Mouse (Mus musculus): ENCODE data around the gene Upk2. TPM values are rescaled to one million over a fixed set of nuclear protein-coding genes. Genes with fewer than 3 reads are reported as not detected.

The Upk2 gene
- total and polyA plus RNA-seq, 2 experiments from 2014 or later = not detected

GRCm38 (mm10) chr9:44498421-44499355, 43.9 kb upstream of the Upk2 start:
- Histone ChIP-seq H3K4me2 (ENCODE audit: low read depth) (peak overlapping the region; percentile 89), H3K9ac (peak overlapping the region; percentile 61), H3K9me3 (ENCODE audit: low read length) (no peaks in the 10 kb centered on the region), H3K27ac (ENCODE audit: low read depth, low read length) (peak overlapping the region; percentile 85), H3K27me3 (ENCODE audit: insufficient read depth, low read length) (no peaks in the 10 kb centered on the region), H3K4me3 (ENCODE audit: low read depth, low read length) (peak overlapping the region; percentile 40), H3K4me1 (ENCODE audit: insufficient read depth) (peaks cover 31% of the 10 kb centered on the region), H3K36me3 (ENCODE audit: insufficient read depth) (peaks cover 24% of the 10 kb centered on the region)
- peak; percentile 76 for DNase-seq
- 2% methylated on average over 58 of the region's 59 CpGs for WGBS
- ATAC-seq = peak; percentile 80
- TF ChIP-seq CTCF (IDR thresholded peaks at IDR 0.05; ENCODE audit: low read depth) = peak; percentile 56

DNA sequence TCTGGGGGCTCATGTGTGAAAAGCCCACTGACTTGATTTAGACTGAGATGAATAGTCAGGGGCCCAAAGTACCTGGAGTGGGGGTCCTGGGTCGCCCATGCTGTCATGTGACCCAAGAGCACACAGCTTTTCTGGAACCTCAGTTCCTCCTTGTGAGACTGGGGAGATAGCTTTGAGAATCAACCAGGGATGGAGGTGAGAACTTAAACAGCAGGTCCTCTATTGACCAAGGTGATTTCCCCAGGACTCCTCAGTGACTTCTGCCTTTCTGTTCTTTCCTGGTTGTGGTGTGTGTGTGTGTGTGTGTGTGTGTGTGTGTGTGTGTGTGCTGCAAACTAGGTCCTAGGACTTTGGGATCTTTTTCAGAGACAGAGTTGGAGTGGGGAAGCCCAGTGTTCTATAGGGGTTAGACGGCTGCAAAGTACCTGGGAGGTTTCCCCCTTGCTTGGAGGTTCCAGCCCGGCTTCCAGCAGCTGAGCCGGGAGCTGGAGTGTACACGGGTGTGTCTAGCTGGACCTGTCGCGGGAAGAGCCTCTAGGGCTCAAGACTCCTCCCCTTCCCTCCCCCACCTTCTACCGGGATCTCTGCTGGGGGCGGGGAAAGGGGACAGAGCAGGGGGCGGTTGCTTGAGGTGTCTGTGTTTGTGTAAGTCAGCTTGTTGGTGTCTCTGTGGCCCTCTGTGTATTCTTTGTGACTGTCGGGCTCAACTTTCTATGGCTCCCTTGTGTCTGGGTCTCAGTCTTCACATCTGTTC, 43.0 kb upstream of the Upk2 start:
- Histone ChIP-seq H3K9ac (peak overlapping the region; percentile 61), H3K4me3 (ENCODE audit: low read depth, low read length) (peak overlapping the region; percentile 40), H3K4me1 (ENCODE audit: insufficient read depth) (peaks cover 31% of the 10 kb centered on the region), H3K27me3 (ENCODE audit: insufficient read depth, low read length) (no peaks in the 10 kb centered on the region), H3K27ac (ENCODE audit: low read depth, low read length) (peak overlapping the region; percentile 85), H3K36me3 (ENCODE audit: insufficient read depth) (peaks cover 15% of the 10 kb centered on the region), H3K4me2 (ENCODE audit: low read depth) (peak overlapping the region; percentile 89), H3K9me3 (ENCODE audit: low read length) (no peaks in the 10 kb centered on the region)
- no peak for ATAC-seq
- DNase-seq = no peak
- no peak for TF ChIP-seq CTCF (IDR thresholded peaks at IDR 0.05; ENCODE audit: low read depth)
- 4% methylated on average over 9 of the region's 11 CpGs for WGBS

- H3K36me3 ChIP-seq (ENCODE audit: insufficient read depth) = peaks cover 11% of the 10 kb centered on the region
- 50% methylated on average over 12 of the region's 12 CpGs for WGBS
- no peak for DNase-seq
- no peaks in the 10 kb centered on the region for H3K27me3 ChIP-seq (ENCODE audit: insufficient read depth, low read length)
- H3K9me3 ChIP-seq (ENCODE audit: low read length) = no peaks in the 10 kb centered on the region
- H3K4me3 ChIP-seq (ENCODE audit: low read depth, low read length) = no peak overlapping the region
- ATAC-seq = no peak
- H3K4me2 ChIP-seq (ENCODE audit: low read depth) = no peak overlapping the region
- no peak for TF ChIP-seq CTCF (IDR thresholded peaks at IDR 0.05; ENCODE audit: low read depth)
- H3K4me1 ChIP-seq (ENCODE audit: insufficient read depth) = peaks cover 31% of the 10 kb centered on the region
- H3K27ac ChIP-seq (ENCODE audit: low read depth, low read length) = no peak overlapping the region
- H3K9ac ChIP-seq = no peak overlapping the region
These were observed 42.2 kb upstream of the Upk2 start for GRCm38 (mm10) chr9:44496803-44497461.

DNA sequence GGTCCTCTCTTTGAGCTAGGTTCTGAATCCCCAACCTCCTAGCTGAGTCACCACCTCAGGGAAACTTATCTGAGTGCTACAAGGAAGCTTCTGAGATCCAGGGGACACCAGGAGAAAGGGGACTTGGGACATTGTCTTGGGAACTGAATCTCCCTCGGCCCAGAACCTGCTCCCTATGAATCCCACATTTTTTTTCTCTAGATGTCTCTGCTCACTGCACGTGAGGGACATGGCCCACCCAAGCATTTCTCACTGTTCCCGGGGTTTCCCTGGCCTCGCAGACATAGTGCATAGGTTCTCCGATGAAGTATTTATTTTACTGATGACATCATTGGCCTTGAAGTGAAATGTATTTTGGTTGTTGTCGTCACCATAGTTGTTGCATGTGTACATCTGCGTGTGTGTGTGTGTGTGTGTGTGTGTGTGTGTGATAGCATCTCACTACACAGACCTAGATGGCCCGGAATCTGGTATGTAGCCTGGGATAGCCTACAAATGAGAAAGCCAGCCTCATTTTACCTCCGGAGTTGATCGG, 41.1 kb upstream of the Upk2 start:
- H3K4me1 ChIP-seq (ENCODE audit: insufficient read depth) = peaks cover 31% of the 10 kb centered on the region
- no peak for DNase-seq

GRCm38 (mm10) chr9:44494863-44495809, 40.4 kb upstream of the Upk2 start:
- 23% methylated on average over 9 of the region's 9 CpGs for WGBS
- no peak for DNase-seq
- H3K4me2 ChIP-seq (ENCODE audit: low read depth) = no peak overlapping the region; the same call in 1 of the 2 replicates

More for the DNA sequence above, 41.1 kb upstream of the Upk2 start:
- WGBS = 90% methylated on average over 10 of the region's 10 CpGs
- Histone ChIP-seq H3K36me3 (ENCODE audit: insufficient read depth) (peaks cover 5% of the 10 kb centered on the region), H3K9ac (no peak overlapping the region), H3K4me3 (ENCODE audit: low read depth, low read length) (no peak overlapping the region), H3K27ac (ENCODE audit: low read depth, low read length) (no peak overlapping the region), H3K27me3 (ENCODE audit: insufficient read depth, low read length) (no peaks in the 10 kb centered on the region), H3K4me2 (ENCODE audit: low read depth) (no peak overlapping the region), H3K9me3 (ENCODE audit: low read length) (no peaks in the 10 kb centered on the region)
- no peak for TF ChIP-seq CTCF (IDR thresholded peaks at IDR 0.05; ENCODE audit: low read depth)
- ATAC-seq = no peak

More at GRCm38 (mm10) chr9:44494863-44495809, 40.4 kb upstream of the Upk2 start:
- no peak overlapping the region for H3K9ac ChIP-seq
- 0 out of 2 replicates have a peak, but pooled peaks cover 3% of the 10 kb centered on the region for H3K36me3 ChIP-seq (ENCODE audit: insufficient read depth)
- no peak for ATAC-seq
- peak overlapping the region; percentile 35; the same call in 1 of the 2 replicates for H3K27ac ChIP-seq (ENCODE audit: low read depth, low read length)
- peaks cover 31% of the 10 kb centered on the region for H3K4me1 ChIP-seq (ENCODE audit: insufficient read depth)
- no peaks in the 10 kb centered on the region for H3K27me3 ChIP-seq (ENCODE audit: insufficient read depth, low read length)
- no peak overlapping the region for H3K4me3 ChIP-seq (ENCODE audit: low read depth, low read length)
- no peaks in the 10 kb centered on the region for H3K9me3 ChIP-seq (ENCODE audit: low read length)
- no peak for TF ChIP-seq CTCF (IDR thresholded peaks at IDR 0.05; ENCODE audit: low read depth)

Measured in forebrain, postnatal 0 days (tissue).